Mouse (Mus musculus) neural tube, embryonic 15.5 days (tissue): ENCODE results near the gene Gramd1b. TPM values are rescaled to one million over a fixed set of nuclear protein-coding genes. Genes with fewer than 3 reads are reported as not detected.
A peak's percentile ranks its signal among the peaks of the same experiment; 100 is the strongest.

Experiments
- ATAC-seq: fragments of 200-750 bp; cut with Nextera tagmentation; 2 replicates; pipeline ENCODE4 v1.8.0; 2017; ENCODE audit warnings: mild to moderate bottlenecking, moderate TSS enrichment, moderate library complexity; ENCODE audit not compliant: low FRiP score
- H3K27ac ChIP-seq: fragments of 300-500 bp; sonication (generic); replicated peaks from 2 replicates; pipeline ENCODE4 v1.5.1; 2015; ENCODE audit warnings: mild to moderate bottlenecking, inconsistent platforms
- H3K27me3 ChIP-seq: fragments of 300-500 bp; sonication (generic); replicated peaks from 2 replicates; pipeline ENCODE4 v1.6.1; 2015; ENCODE audit warnings: inconsistent platforms
- H3K36me3 ChIP-seq: fragments of 300-500 bp; sonication (generic); 2 replicates; pipeline ENCODE4 v1.6.1; 2015; ENCODE audit warnings: inconsistent platforms
- H3K4me1 ChIP-seq: fragments of 300-500 bp; sonication (generic); 2 replicates; pipeline ENCODE4 v1.6.1; 2015; ENCODE audit warnings: inconsistent platforms
- H3K4me2 ChIP-seq: fragments of 300-500 bp; sonication (generic); 2 replicates; pipeline ENCODE4 v1.6.1; 2015; ENCODE audit warnings: inconsistent platforms, mild to moderate bottlenecking, moderate library complexity
- H3K4me3 ChIP-seq: fragments of 300-500 bp; sonication (generic); replicated peaks from 2 replicates; pipeline ENCODE4 v1.5.1; 2015; ENCODE audit warnings: mild to moderate bottlenecking, inconsistent platforms
- H3K9ac ChIP-seq: fragments of 300-500 bp; sonication (generic); replicated peaks from 2 replicates; pipeline ENCODE4 v1.6.1; 2015; ENCODE audit warnings: mild to moderate bottlenecking, inconsistent platforms
- H3K9me3 ChIP-seq: fragments of 300-500 bp; sonication (generic); replicated peaks from 2 replicates; pipeline ENCODE4 v1.6.1; 2016; ENCODE audit warnings: inconsistent platforms
- WGBS: fragments of 180-500 bp; shearing (Covaris S2); methylation state at CpG from one replicate; pipeline ENCODE4 v1.1.7; 2015; ENCODE audit warnings: mixed read lengths; 5-methylcytosine and 5-hydroxymethylcytosine counted together
- polyA plus RNA-seq: library from polyadenylated mRNA; unstranded; fragments of >200 nt; fragmentation: Nextera tagmentation; extraction: Ambion mirVana; gene quantifications from 2 replicates; pipeline ENCODE4 v1.2.1, GENCODE M21; 2015

Gene Gramd1b
- polyA plus RNA-seq, 1 experiment from 2014 or later, result 16.3 TPM

GRCm38 (mm10) chr9:40439973-40440687, 91.1 kb downstream of the Gramd1b start:
- WGBS, result 89% methylated on average over 8 of the region's 8 CpGs
- no peak overlapping the region for H3K27ac ChIP-seq
- H3K27me3 ChIP-seq, result no peaks in the 10 kb centered on the region
- H3K9ac ChIP-seq, result no peak overlapping the region
- no peak for ATAC-seq
- no peaks in the 10 kb centered on the region for H3K9me3 ChIP-seq
- no peak overlapping the region for H3K4me3 ChIP-seq
- 0 out of 2 replicates have a peak, but pooled peaks cover 10% of the 10 kb centered on the region for H3K4me1 ChIP-seq
- no peaks in the 10 kb centered on the region for H3K36me3 ChIP-seq
- H3K4me2 ChIP-seq, result no peak overlapping the region

- H3K27ac ChIP-seq, result peak overlapping the region; percentile 25; the same call in 1 of the 2 replicates
Measured at GRCm38 (mm10) chr9:40438731-40439526, 92.3 kb downstream of the Gramd1b start.

GRCm38 (mm10) chr9:40437891-40438290, 93.3 kb downstream of the Gramd1b start:
- 88% methylated on average over 7 of the region's 7 CpGs for WGBS
- Histone ChIP-seq H3K36me3 (no peaks in the 10 kb centered on the region), H3K4me3 (no peak overlapping the region), H3K27me3 (no peaks in the 10 kb centered on the region), H3K9ac (no peak overlapping the region), H3K4me2 (no peak overlapping the region), H3K27ac (0 out of 2 replicates have a peak overlapping the region, but pooled peaks have one; percentile 25), H3K4me1 (0 out of 2 replicates have a peak, but pooled peaks cover 10% of the 10 kb centered on the region), H3K9me3 (no peaks in the 10 kb centered on the region)
- ATAC-seq, result no peak

More at GRCm38 (mm10) chr9:40438731-40439526, 92.3 kb downstream of the Gramd1b start:
- H3K4me2 ChIP-seq, result no peak overlapping the region
- no peak overlapping the region for H3K4me3 ChIP-seq
- ATAC-seq, result peak; percentile 65; the same call in 1 of the 2 replicates
- no peaks in the 10 kb centered on the region for H3K27me3 ChIP-seq
- H3K36me3 ChIP-seq, result no peaks in the 10 kb centered on the region
- no peak overlapping the region for H3K9ac ChIP-seq
- no peaks in the 10 kb centered on the region for H3K9me3 ChIP-seq
- H3K4me1 ChIP-seq, result 0 out of 2 replicates have a peak, but pooled peaks cover 10% of the 10 kb centered on the region
- 42% methylated on average over 12 of the region's 12 CpGs for WGBS

- WGBS, result 83% methylated on average over 5 of the region's 5 CpGs
- no peak overlapping the region for H3K4me2 ChIP-seq
- no peak overlapping the region for H3K9ac ChIP-seq
- H3K36me3 ChIP-seq, result no peaks in the 10 kb centered on the region
- no peak overlapping the region for H3K4me3 ChIP-seq
- no peaks in the 10 kb centered on the region for H3K27me3 ChIP-seq
- H3K27ac ChIP-seq, result no peak overlapping the region
- H3K4me1 ChIP-seq, result no peaks in the 10 kb centered on the region
- no peak for ATAC-seq
- H3K9me3 ChIP-seq, result no peaks in the 10 kb centered on the region
Measured at GRCm38 (mm10) chr9:40433286-40433685, 97.9 kb downstream of the Gramd1b start.

- H3K4me2 ChIP-seq, result no peak overlapping the region
- H3K9ac ChIP-seq, result no peak overlapping the region
- H3K9me3 ChIP-seq, result no peaks in the 10 kb centered on the region
- no peak overlapping the region for H3K27ac ChIP-seq
- ATAC-seq, result no peak
- H3K4me1 ChIP-seq, result no peaks in the 10 kb centered on the region
- H3K36me3 ChIP-seq, result no peaks in the 10 kb centered on the region
- H3K4me3 ChIP-seq, result no peak overlapping the region
- WGBS, result 89% methylated on average over 8 of the region's 8 CpGs
- H3K27me3 ChIP-seq, result no peaks in the 10 kb centered on the region
Measured at GRCm38 (mm10) chr9:40430969-40431368, 100.2 kb downstream of the Gramd1b start.

- no peak overlapping the region for H3K27ac ChIP-seq
- no peak overlapping the region for H3K9ac ChIP-seq
- no peaks in the 10 kb centered on the region for H3K27me3 ChIP-seq
- no peaks in the 10 kb centered on the region for H3K9me3 ChIP-seq
- no peaks in the 10 kb centered on the region for H3K4me1 ChIP-seq
- WGBS, result 95% methylated on average over 2 of the region's 2 CpGs
- H3K4me2 ChIP-seq, result no peak overlapping the region
- ATAC-seq, result no peak
- H3K36me3 ChIP-seq, result no peaks in the 10 kb centered on the region
- H3K4me3 ChIP-seq, result no peak overlapping the region
Measured at GRCm38 (mm10) chr9:40427663-40428062, 103.5 kb downstream of the Gramd1b start.

GRCm38 (mm10) chr9:40426282-40426964, 104.8 kb downstream of the Gramd1b start:
- H3K9me3 ChIP-seq, result no peaks in the 10 kb centered on the region
- no peak overlapping the region for H3K9ac ChIP-seq
- no peak overlapping the region for H3K4me3 ChIP-seq
- no peak overlapping the region for H3K4me2 ChIP-seq
- ATAC-seq, result no peak
- H3K4me1 ChIP-seq, result no peaks in the 10 kb centered on the region
- no peaks in the 10 kb centered on the region for H3K36me3 ChIP-seq
- no peaks in the 10 kb centered on the region for H3K27me3 ChIP-seq
- H3K27ac ChIP-seq, result no peak overlapping the region
- 81% methylated on average over 9 of the region's 9 CpGs for WGBS

- ATAC-seq, result no peak
- Histone ChIP-seq H3K27ac (no peak overlapping the region), H3K4me1 (no peaks in the 10 kb centered on the region), H3K27me3 (no peaks in the 10 kb centered on the region), H3K4me3 (no peak overlapping the region), H3K36me3 (no peaks in the 10 kb centered on the region), H3K4me2 (no peak overlapping the region), H3K9ac (no peak overlapping the region), H3K9me3 (no peaks in the 10 kb centered on the region)
Measured at GRCm38 (mm10) chr9:40424874-40425273, 106.3 kb downstream of the Gramd1b start.

GRCm38 (mm10) chr9:40423427-40423867, 107.7 kb downstream of the Gramd1b start:
- Histone ChIP-seq H3K36me3 (no peaks in the 10 kb centered on the region), H3K27me3 (no peaks in the 10 kb centered on the region), H3K4me3 (no peak overlapping the region), H3K9ac (no peak overlapping the region), H3K4me1 (no peaks in the 10 kb centered on the region), H3K27ac (no peak overlapping the region), H3K9me3 (no peaks in the 10 kb centered on the region), H3K4me2 (no peak overlapping the region)
- no peak for ATAC-seq
- 86% methylated on average over 6 of the region's 6 CpGs for WGBS

- no peaks in the 10 kb centered on the region for H3K4me1 ChIP-seq
- no peak overlapping the region for H3K4me3 ChIP-seq
- 88% methylated on average over 11 of the region's 11 CpGs for WGBS
- H3K9ac ChIP-seq, result no peak overlapping the region
- H3K36me3 ChIP-seq, result no peaks in the 10 kb centered on the region
- H3K27me3 ChIP-seq, result no peaks in the 10 kb centered on the region
- ATAC-seq, result no peak
- H3K4me2 ChIP-seq, result no peak overlapping the region
- H3K9me3 ChIP-seq, result no peaks in the 10 kb centered on the region
- no peak overlapping the region for H3K27ac ChIP-seq
Measured at GRCm38 (mm10) chr9:40422368-40423057, 108.7 kb downstream of the Gramd1b start.

GRCm38 (mm10) chr9:40420652-40421335, 110.4 kb downstream of the Gramd1b start:
- H3K36me3 ChIP-seq, result no peaks in the 10 kb centered on the region
- H3K9me3 ChIP-seq, result no peaks in the 10 kb centered on the region
- 90% methylated on average over 15 of the region's 15 CpGs for WGBS
- no peak overlapping the region for H3K4me3 ChIP-seq
- H3K27ac ChIP-seq, result no peak overlapping the region
- no peak for ATAC-seq
- no peak overlapping the region for H3K4me2 ChIP-seq
- H3K4me1 ChIP-seq, result no peaks in the 10 kb centered on the region
- H3K27me3 ChIP-seq, result no peaks in the 10 kb centered on the region
- H3K9ac ChIP-seq, result no peak overlapping the region
